Mouse (Mus musculus) embryonic fibroblast, embryonic 13.5 days (primary cell): ENCODE results near the gene Pla2r1.

Experiments used
- CTCF ChIP-seq: IDR thresholded peaks from 2 replicates; pipeline ENCODE4 v1.5.1; 2011; ENCODE audit warnings: mild to moderate bottlenecking, control low read depth, low read length, moderate library complexity, borderline replicate concordance; ENCODE audit not compliant: insufficient read depth
- POLR2A ChIP-seq: IDR thresholded peaks from 2 replicates; pipeline ENCODE4 v1.6.1; 2011; ENCODE audit warnings: low read depth, mild to moderate bottlenecking, control low read depth, low read length, moderate library complexity

DNA sequence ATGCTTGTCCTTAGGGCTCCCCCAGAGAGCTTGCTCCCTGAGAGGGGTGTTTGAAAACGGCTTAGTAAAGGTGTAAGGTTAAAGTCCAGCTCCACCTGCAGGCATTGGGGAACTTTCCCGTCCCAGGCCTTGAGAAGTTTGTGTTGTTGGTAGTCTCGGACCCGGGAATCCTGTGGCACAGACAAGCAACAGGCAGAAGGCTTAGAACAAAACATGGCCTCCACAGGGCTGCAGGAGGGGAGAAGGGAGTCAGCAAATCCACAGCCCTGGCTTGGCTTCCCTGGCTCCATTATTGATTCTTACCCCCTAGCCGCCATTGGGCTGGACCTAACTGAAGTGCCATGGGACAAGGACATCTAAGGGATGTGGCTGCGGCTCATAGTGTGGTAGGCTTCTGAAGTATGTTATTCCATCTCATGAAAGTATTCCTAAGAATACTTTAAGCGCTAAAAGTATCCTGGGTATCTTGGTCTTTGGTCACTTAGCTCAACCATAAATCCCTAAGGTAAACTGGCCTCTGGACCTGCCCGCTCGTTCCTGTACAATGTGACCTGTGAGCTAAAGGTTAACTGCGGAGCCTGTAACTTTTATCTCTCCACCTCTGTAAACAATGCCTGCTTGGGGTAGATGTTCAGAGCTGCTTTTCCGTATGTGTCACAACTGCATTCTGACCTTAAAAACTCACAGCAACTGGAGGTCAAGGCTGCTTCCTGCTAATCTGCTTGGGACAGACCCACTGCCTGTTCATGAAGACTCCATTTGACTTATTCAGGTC, 142.9 kb downstream of the Pla2r1 start:
- no peak for TF ChIP-seq CTCF
- TF ChIP-seq POLR2A = no peak
